ENCODE assay signal across 19 mouse cellular contexts in the genomic region with DNA sequence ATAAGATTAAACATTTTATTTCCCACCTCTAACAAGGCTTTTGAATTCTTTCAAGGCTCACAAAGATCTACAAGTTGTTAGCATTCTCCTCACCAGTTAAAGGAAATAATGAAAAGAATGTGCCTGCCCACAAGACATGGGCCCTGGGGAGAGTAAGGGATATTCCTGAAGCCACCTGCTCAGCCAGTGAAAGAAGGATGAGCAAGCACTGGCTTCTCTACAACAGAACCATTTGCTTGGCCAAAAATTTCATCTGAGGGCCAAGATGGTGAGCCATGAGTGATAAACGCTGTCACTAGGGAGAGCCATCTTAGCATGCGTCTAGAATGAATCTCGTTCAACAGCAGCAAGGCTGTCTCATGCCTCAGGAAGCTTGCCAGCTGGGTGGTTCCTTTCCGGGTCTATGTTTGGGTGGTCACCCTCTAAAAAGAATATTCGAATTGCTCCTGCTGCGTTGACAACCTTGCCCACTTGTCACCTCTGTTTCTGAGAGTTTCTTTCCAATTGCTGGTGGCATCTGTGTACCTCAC.
A peak's percentile ranks its signal among the peaks of the same experiment; 100 is the strongest.
DNase-seq lines count a peak whose midpoint lies in the region; ATAC-seq lines count a peak whose summit lies in the region.
"Had no signal": no experiment of that assay in that cellular context is flagged by ENCODE, and none has a peak within 500 bp of the region (broad histone marks: within the 10 kb centered on the region; RNA-seq: fewer than 3 reads in every experiment).

No protein-coding gene starts in this region.

- no peak for ATAC-seq in forebrain, embryonic 15.5 days (replicated peaks)
- ATAC-seq: intestine, embryonic 16.5 days had no signal

- no peaks in the 10 kb centered on the region for H3K9me3 ChIP-seq in forebrain, embryonic 15.5 days
- H3K9me3 ChIP-seq: forebrain, embryonic 10.5 days; limb, embryonic 13.5 days; midbrain, embryonic 12.5 days; neural tube, embryonic 12.5 days had no signal

- 86% methylated on average over 6 of the region's 6 CpGs for WGBS in forebrain, embryonic 15.5 days

- peaks cover 4% of the 10 kb centered on the region; the same call in 1 of the 2 replicates for H3K4me1 ChIP-seq in forebrain, embryonic 15.5 days
- H3K4me1 ChIP-seq: midbrain, embryonic 12.5 days had no signal

- no peak overlapping the region for H3K4me3 ChIP-seq in forebrain, embryonic 15.5 days
- H3K4me3 ChIP-seq: forebrain, embryonic 10.5 days; limb, embryonic 13.5 days; midbrain, embryonic 12.5 days; neural tube, embryonic 12.5 days had no signal

- no peaks in the 10 kb centered on the region for H3K27me3 ChIP-seq in forebrain, embryonic 15.5 days
- H3K27me3 ChIP-seq: limb, embryonic 13.5 days; midbrain, embryonic 12.5 days; neural tube, embryonic 12.5 days had no signal

- no peak overlapping the region for H3K4me2 ChIP-seq in forebrain, embryonic 15.5 days (replicated peaks)
- H3K4me2 ChIP-seq: heart, embryonic 11.5 days; limb, embryonic 13.5 days; lung, embryonic 14.5 days; midbrain, embryonic 12.5 days; neural tube, embryonic 12.5 days had no signal

- no peak overlapping the region for H3K9ac ChIP-seq in forebrain, embryonic 15.5 days (replicated peaks)
- H3K9ac ChIP-seq: limb, embryonic 13.5 days; liver, embryonic 14.5 days; lung, embryonic 14.5 days; midbrain, embryonic 12.5 days; neural tube, embryonic 12.5 days had no signal

- DNase-seq in cerebellum, adult 11-12 months = peak; percentile 24
- DNase-seq in cerebellum, adult 11 months = no peak
- DNase-seq in left cerebral cortex, postnatal 4 days = peak; percentile 19
- DNase-seq in left cerebral cortex, adult 18-20 months (ENCODE audit: low spot score in 2 of 2) = no peak
- peak; percentile 36 for DNase-seq in cerebellum, adult 9-10 months
- DNase-seq in skeletal muscle tissue, adult 2 months (ENCODE audit: low read depth, low spot score) = peak; percentile 26
- DNase-seq: kidney, adult 9 months; layer of hippocampus, postnatal 36 days; lung, embryonic 14.5 days; right cerebral cortex, postnatal 14 days; spleen, adult 18-20 months had no signal

- intact Hi-C loops in left cerebral cortex, postnatal 4 days (cut with DNase I) = no loop called here

- H3K36me3 ChIP-seq in forebrain, embryonic 15.5 days = no peaks in the 10 kb centered on the region
- H3K36me3 ChIP-seq: forebrain, embryonic 10.5 days; limb, embryonic 13.5 days; midbrain, embryonic 12.5 days; neural tube, embryonic 12.5 days had no signal

- no peak overlapping the region for H3K27ac ChIP-seq in forebrain, embryonic 15.5 days (replicated peaks)
- H3K27ac ChIP-seq: forebrain, embryonic 10.5 days; limb, embryonic 13.5 days; liver, embryonic 14.5 days; midbrain, embryonic 12.5 days; neural tube, embryonic 12.5 days had no signal

Comparison
In these comparisons a context has a peak if more than half of its experiments do, and no peak if none do; other contexts are left out.
1. DNase-seq: peak in cerebellum, adult 11-12 months (single experiment), left cerebral cortex, postnatal 4 days (single experiment), cerebellum, adult 9-10 months (single experiment) and skeletal muscle tissue, adult 2 months (single experiment); none in cerebellum, adult 11 months (single experiment) and left cerebral cortex, adult 18-20 months (0 of 2).